Mouse (Mus musculus) central nervous system, embryonic 14 days (tissue): ENCODE measurements around the gene Lrrn2. TPM values are rescaled to one million over a fixed set of nuclear protein-coding genes. Genes with fewer than 3 reads are reported as not detected.

Experiments used
- polyA plus RNA-seq: library from polyadenylated mRNA; depleted of rRNA; stranded (reverse); fragments of >200 nt; gene quantifications from 2 replicates; pipeline ENCODE4 v1.2.3, GENCODE M21; 2012; rRNA removed

Lrrn2 gene
- polyA plus RNA-seq, result 33.9 and 34.4 TPM in 2 replicates

DNA sequence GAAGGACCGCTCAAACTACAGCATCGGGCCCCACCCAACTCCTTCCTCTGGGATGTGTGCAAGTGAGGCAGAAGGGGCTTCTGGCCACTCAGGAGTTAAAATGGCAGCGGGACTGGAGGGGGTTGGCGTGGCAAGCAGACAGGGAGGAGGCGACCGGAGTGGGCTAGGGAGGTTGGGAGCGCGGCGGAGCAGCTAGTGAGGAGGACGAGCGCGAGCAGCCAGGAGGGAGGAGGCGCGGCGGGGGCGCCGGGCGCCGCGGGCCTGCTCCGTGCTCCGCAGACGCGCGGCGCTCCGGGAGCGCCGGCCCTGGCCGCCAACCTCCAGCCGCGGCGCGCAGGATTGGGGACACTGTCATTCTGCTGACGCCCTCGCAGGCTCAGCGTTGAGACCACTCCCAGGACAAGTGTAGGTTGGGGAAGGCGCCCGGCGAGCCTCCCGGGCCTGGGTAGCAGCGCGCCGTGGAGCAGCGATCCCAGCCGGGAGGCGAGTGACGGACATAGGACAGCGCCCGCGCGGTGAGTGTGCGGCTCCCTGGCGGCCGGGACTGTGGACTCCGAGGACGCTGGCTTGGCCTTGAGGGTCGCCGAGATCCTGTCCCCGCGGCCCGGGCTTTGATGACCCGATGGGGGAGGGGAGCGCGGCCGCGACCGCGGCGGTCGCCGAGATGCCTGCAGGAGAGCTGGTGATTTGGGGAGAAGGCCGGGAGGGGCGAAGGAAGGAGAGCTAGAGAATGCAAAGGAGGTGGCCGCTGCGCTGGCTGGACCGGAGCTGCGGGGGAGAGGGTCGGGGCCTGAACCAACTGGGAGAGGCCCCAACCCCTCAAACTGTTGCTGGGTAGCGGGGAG, at the start of gene Lrrn2:
TSS of gene Lrrn2 (plus strand) at position 113 of the 845 bp plus-strand sequence.

Other genes with a start within 250 kb of the Lrrn2 start
- 49.0 and 54.6 TPM in 2 replicates for gene Nfasc, start 138.5 kb upstream of the Lrrn2 start, polyA plus RNA-seq
- 129 and 130 TPM in 2 replicates for gene Mdm4, start 150.3 kb downstream of the Lrrn2 start, polyA plus RNA-seq
- gene Pik3c2b, start 165.4 kb downstream of the Lrrn2 start, polyA plus RNA-seq, result 22.5 and 23.5 TPM in 2 replicates